Mouse (Mus musculus) olfactory bulb, adult 2 months (tissue): ENCODE results near the gene Tm4sf19.

Source experiments
- CTCF ChIP-seq: fragments of 200-500 bp; IDR thresholded peaks from 2 replicates; pipeline ENCODE4 v1.5.1; 2012; ENCODE audit warnings: low read depth, mild to moderate bottlenecking, low read length, moderate library complexity; ENCODE audit not compliant: insufficient read depth
- POLR2A ChIP-seq: fragments of 200-500 bp; IDR thresholded peaks from 2 replicates; pipeline ENCODE4 v1.6.1; 2012; ENCODE audit warnings: mild to moderate bottlenecking, low read depth, low read length, moderate library complexity; ENCODE audit not compliant: insufficient read depth

DNA sequence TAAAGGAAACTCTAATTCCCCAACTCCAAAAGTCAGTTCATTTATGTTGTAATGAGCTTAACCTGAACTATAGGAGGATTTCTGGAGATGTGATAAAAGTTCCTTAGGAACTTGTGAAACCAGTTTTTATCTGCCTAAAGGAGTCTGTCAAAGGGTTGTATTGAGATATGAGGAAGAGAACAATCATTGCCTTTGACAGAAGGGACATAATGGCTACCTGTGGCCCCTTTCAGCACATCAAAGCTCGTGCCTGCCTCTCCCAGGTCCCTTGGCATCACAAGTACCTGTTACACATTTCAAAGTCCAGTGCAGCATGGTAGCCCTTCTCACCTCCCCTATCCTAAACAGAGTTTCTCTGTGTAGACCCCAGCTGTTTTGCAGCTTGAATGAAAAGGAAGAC lies 17.2 kb downstream of the Tm4sf19 start:
- TF ChIP-seq POLR2A (no peak), CTCF (no peak)
